17 mouse cellular contexts compared by ENCODE assay signal in genomic region chr10:71138132-71138851, GRCm38 (mm10). TPM values are rescaled to one million over a fixed set of nuclear protein-coding genes. Genes with fewer than 3 reads are reported as not detected.
DNase-seq lines count a peak whose midpoint lies in the region; TF ChIP-seq lines count a peak whose summit lies in the region.
"Had no signal": no experiment of that assay in that cellular context is flagged by ENCODE, and none has a peak within 500 bp of the region (broad histone marks: within the 10 kb centered on the region; RNA-seq: fewer than 3 reads in every experiment).

No protein-coding gene starts in this region.

- H3K27me3 ChIP-seq in kidney, adult 2 months (replicated peaks; ENCODE audit: control insufficient read depth, insufficient read depth, low read length) = no peaks in the 10 kb centered on the region
- H3K27me3 ChIP-seq: forebrain, embryonic 13.5 days; kidney, embryonic 15.5 days; midbrain, embryonic 12.5 days had no signal

- peak; percentile 59 for DNase-seq in kidney, adult 2 months
- no peak for DNase-seq in kidney, adult 11 months
- DNase-seq in NIH3T3 (ENCODE audit: low read depth) (peak; percentile 42), R1 (ENCODE audit: low read depth, low spot score) (peak; percentile 55)
- no peak for DNase-seq in right cerebral cortex, postnatal 4 days
- DNase-seq in frontal cortex, postnatal 25 days (ENCODE audit: low spot score in 2 of 2) = no peak
- DNase-seq: cerebellum, adult 9-11 months; liver; liver, postnatal 0 days; lung, postnatal 36 days; right cerebral cortex, adult 18-20 months; thymus, adult 2 months had no signal

- no peaks in the 10 kb centered on the region for H3K36me3 ChIP-seq in kidney, adult 2 months (ENCODE audit: control insufficient read depth, insufficient read depth, low read length)
- H3K36me3 ChIP-seq: G1E; kidney, embryonic 15.5 days; midbrain, embryonic 12.5 days had no signal

- no peak overlapping the region for H3K4me3 ChIP-seq in kidney, adult 2 months (ENCODE audit: insufficient read depth, low read depth, low read length)
- H3K4me3 ChIP-seq in embryonic fibroblast, embryonic 13.5 days (ENCODE audit: insufficient read depth, low read length) = no peak overlapping the region
- H3K4me3 ChIP-seq: forebrain, embryonic 13.5 days; kidney, embryonic 15.5 days; midbrain, embryonic 12.5 days had no signal

- H3K4me1 ChIP-seq in kidney, adult 2 months (ENCODE audit: control insufficient read depth, insufficient read depth, low read length) = peaks cover 27% of the 10 kb centered on the region
- H3K4me1 ChIP-seq in embryonic fibroblast, embryonic 13.5 days (ENCODE audit: control insufficient read depth, insufficient read depth, low read length) = peaks cover 9% of the 10 kb centered on the region
- H3K4me1 ChIP-seq: forebrain, embryonic 13.5 days had no signal

- TF ChIP-seq CTCF in kidney, adult 2 months (conservative IDR thresholded peaks at IDR 0.05; ENCODE audit: insufficient read depth, insufficient read length, low read depth, low read length) = no peak
- no peak for TF ChIP-seq CTCF in embryonic fibroblast, embryonic 13.5 days (IDR thresholded peaks at IDR 0.05; ENCODE audit: borderline replicate concordance, insufficient read depth, low read length)

- no peak for TF ChIP-seq POLR2A in kidney, adult 2 months (IDR thresholded peaks at IDR 0.05; ENCODE audit: low read depth, low read length)
- no peak for TF ChIP-seq POLR2A in embryonic fibroblast, embryonic 13.5 days (IDR thresholded peaks at IDR 0.05; ENCODE audit: low read depth, low read length)

- 0 out of 2 replicates have a peak overlapping the region, but pooled peaks have one; percentile 2 for H3K27ac ChIP-seq in kidney, adult 2 months (ENCODE audit: insufficient read depth, low read depth, low read length)
- H3K27ac ChIP-seq in embryonic fibroblast, embryonic 13.5 days (ENCODE audit: insufficient read depth, low read length) = peak overlapping the region; percentile 33; the same call in 1 of the 2 replicates
- H3K27ac ChIP-seq: forebrain, embryonic 13.5 days; kidney, embryonic 15.5 days; midbrain, embryonic 12.5 days had no signal

- 57% methylated on average over 14 of the region's 14 CpGs for WGBS in kidney, adult 2 months

RNA-seq across cellular contexts. Expression of gene Bicc1, which starts 21.2 kb away (rescaled TPM):
- 69.0 and 78.8 TPM in 2 replicates for polyA plus RNA-seq in kidney, adult 2 months (2012; rRNA removed)
- 53.8 and 86.8 TPM in 2 replicates for polyA plus RNA-seq in embryonic fibroblast, embryonic 13.5 days (2011; ENCODE audit: insufficient read length, low read depth, missing spikeins)
- polyA plus RNA-seq: G1E had no signal

Comparison
In these comparisons a context has a peak if more than half of its experiments do, and no peak if none do; other contexts are left out.
1. DNase-seq: peak in kidney, adult 2 months (single experiment), NIH3T3 (single experiment) and R1 (single experiment); none in kidney, adult 11 months (single experiment), right cerebral cortex, postnatal 4 days (single experiment) and frontal cortex, postnatal 25 days (0 of 2).